Mouse (Mus musculus) layer of hippocampus, adult 9-11 months (tissue): ENCODE measurements around the gene Alyref.
"Not testable (repeated sequence)": the region's sequence is repeated elsewhere in the genome, so short reads cannot be mapped to it uniquely, and the experiment has no call there.

Source experiments
- DNase-seq: peaks from one replicate; pipeline ENCODE4 v3.0.0; 2022

Alyref gene

GRCm38 (mm10) chr11:120572752-120573584 lies 25.2 kb downstream of the Alyref start, which contains the start of gene P4hb:
Gene P4hb, minus strand, starts transcription at chr11:120573253.
- DNase-seq, result peak; percentile 100

GRCm38 (mm10) chr11:120572417-120572751 lies 25.8 kb downstream of the Alyref start:
- DNase-seq, result no peak

DNA sequence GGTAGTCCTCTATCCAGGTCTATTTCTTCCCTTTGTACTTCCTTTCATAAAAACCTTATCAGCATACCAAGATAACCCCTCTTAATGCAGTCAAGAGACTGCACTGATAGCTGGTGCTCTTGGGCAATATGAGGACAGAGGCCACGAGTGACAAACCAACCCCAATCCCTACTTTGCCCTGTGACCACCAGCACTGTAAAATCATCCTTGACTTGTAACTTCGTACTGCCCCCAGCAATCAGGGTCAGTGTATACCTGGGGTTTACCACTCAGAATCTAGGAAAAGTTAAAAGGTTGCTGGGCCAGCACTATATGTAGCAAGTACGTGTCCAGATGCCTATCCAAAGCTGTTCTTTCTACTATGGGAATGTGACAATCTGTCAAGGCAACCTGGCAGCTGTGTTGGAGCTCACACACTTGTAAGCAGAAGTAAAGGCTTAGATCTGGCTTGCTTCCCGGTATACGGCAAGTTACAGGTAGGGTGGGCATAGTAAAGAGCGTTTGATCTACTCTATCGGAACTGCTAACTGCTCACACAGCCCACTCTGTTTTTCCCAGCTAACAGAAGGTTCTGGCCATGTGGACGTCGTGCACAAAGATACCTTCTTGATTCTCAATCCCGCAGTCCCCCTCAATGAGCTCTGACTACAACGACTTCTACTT lies 26.3 kb downstream of the Alyref start:
- peak; percentile 21 for DNase-seq

DNA sequence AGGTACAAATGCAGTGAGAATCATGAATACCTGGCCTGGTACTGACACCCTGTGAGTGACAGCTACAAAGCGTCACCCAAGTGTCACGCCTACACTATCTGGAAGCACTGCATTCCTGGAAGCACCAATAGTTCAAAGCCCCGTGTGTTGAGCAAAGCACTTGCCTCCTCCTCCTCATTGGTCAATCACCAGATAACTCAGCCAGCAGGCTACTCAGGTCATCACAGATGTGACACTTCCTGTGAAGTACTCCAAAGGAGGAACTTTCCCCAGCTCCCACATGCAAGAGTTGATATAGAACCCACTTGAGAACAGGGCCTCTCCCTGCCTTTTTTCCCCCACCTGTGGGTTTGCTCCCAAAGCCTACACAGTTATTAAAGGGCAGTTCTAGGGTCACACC lies 27.0 kb downstream of the Alyref start:
- no peak for DNase-seq

DNA sequence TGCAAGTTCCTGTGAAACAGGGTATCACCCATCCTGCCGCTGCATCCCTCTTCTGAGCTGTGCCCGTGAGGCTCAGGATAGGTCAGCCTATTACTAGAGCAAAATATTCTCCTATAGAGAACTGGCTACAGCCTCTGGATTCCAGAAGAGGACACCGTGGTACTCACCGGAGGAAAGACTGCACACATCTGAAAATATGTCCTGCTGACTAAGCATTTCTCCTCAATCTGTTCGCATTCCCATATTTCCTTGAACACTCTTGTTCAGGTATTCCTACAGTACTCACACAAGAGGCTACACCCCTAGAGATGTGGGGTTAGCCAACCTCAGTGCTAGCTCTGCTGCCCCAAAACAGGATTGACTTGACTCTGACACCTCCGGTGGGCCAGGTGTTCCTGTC lies 29.8 kb downstream of the Alyref start:
- DNase-seq, result no peak

- no peak for DNase-seq
Observed at GRCm38 (mm10) chr11:120565114-120565513, 33.1 kb downstream of the Alyref start.

DNA sequence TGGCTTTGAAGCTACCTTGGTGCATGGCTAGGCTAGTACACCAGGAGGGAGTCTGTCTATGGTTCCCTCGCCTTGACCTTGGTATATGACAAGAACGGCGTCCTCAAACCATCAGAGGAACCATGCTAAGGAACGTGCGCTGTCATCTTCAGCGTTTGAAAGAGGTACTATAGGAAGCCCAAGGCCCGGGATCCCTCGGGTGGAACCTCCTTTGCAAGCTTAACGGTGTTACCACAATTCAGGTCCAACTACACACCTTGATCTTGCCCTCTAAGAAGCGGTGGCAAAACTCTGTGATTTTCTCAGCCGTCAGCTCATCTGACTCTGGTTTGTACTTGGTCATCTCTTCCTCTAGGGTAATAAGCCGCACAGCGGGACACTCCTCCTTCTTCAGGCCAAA lies 35.2 kb downstream of the Alyref start:
- DNase-seq, result no peak

GRCm38 (mm10) chr11:120560952-120561728 lies 37.0 kb downstream of the Alyref start:
- no peak for DNase-seq

GRCm38 (mm10) chr11:120558843-120559242 lies 39.3 kb downstream of the Alyref start:
- not testable (repeated sequence) for DNase-seq

DNA sequence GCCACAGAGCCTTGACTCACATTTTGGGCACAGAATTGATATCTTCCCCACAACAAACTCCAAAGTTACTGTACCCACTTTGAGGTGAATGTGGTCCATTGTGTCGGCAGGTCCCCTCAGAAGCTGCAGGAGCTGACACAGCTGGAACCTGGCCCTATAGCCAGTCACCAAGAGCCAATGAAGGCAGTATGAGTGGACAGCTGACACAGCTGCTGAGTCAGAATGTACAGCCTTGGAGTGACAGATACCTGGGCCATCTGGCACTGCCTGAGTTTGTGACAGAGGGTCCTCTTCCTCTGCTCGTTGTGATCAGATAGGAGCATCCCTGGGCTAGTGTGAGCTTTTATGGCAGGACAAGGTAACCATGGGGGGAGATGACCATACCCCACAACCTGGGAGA lies 42.9 kb downstream of the Alyref start:
- DNase-seq, result no peak

DNA sequence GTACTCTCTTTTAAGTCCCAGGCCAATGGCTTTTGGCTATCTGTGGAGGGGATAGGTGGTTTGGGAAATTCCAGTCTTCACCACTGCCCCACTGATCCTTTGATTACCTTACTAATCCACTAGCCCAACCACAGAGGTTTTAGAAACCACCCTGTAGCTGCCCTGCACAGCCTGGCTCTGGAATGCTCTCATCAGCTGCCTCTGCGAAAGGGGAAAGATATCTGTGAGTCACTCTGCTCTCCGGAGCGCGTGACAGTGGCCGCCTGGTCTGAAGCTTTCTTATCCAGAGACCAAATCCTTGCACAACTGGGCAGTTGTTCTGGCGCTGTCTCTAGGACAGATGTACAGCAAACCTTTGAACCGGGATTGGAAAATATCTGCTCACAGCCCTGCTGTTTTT lies 43.3 kb downstream of the Alyref start:
- no peak for DNase-seq

- no peak for DNase-seq
Observed at GRCm38 (mm10) chr11:120552736-120553135, 45.4 kb downstream of the Alyref start.

GRCm38 (mm10) chr11:120550810-120551440 lies 47.2 kb downstream of the Alyref start, which contains the start of gene Ppp1r27:
Gene Ppp1r27, minus strand, starts transcription at chr11:120551132.
- no peak for DNase-seq

DNA sequence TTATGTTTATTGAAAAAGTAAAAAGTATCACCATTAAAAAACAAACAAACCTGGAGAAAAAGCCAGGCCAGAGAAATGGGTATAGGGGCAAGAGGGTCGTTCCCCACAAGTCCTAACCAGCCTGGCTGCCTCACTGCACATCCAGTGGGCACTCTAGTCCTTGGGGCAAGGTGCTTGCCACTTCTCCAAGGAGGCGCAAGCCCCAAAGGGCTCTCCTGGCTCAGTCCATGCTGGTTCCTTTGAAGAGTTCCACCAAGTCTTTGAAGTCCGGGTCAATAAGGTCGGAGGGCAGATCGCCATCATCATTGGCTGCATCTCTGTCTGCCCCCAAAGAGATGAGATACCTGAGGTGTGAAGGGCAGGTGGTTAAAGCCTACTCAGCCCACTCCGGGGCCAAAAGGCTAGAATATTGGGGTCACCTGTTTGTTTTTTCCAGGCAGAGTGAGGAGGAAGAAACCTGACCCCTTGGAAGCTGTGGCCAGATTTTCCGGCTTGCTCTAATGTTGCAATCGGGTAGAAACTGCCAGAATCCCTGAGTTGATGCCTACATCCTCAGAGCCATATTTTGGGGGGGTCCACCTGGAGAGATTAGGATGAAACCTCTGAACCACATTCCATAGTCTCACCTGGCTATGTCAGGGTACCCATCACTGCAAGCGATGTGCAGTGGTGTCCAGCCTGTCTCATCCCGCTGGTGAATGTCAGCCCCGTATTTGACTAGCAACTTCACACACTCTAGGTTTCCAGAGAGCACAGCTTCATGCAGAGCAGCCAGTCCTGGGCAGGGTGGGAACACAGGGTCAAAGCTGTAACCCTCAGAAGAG lies 48.0 kb downstream of the Alyref start:
- no peak for DNase-seq

DNA sequence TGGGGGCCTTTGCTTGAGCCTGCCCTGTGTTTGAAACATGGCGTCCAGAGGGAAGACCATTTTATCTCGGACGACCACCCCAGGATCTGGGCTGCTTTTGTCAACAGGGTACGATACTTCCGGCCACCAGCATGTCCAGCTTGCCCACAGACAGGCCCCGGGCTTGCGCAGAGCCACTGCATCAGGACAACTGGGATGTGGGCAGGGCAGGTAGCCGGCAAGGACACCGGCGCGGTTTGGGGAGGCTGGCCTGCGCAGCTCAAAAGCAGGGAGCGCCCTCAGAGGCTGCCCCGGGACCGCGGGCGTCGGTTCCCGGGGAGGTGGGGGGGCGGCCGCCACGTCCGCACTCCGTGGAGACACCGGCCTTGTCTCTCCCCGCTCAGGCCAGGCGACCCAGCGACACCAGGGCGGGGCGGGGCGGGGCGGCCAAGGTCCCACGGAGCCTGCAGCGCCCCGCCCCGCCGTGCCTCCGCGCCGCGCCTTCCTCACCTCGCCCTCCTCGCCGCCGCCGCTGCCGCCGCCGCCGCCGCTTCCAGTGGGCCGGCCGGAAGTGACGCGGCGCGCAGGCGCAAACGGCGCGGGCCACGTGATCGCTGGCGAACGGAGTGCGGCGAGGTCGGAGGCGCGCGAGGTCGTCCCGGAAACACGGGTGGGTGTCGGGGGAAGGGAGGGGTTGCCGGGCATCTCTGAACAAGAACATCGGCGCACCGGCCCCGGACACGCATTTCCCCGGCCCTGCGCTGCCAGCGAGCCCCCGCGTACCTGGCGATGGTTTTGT lies 48.8 kb downstream of the Alyref start, which contains the start of gene Mcrip1:
Gene Mcrip1, minus strand, starts transcription at position 560 of the 778 bp plus-strand sequence.
- peak; percentile 92 for DNase-seq

DNA sequence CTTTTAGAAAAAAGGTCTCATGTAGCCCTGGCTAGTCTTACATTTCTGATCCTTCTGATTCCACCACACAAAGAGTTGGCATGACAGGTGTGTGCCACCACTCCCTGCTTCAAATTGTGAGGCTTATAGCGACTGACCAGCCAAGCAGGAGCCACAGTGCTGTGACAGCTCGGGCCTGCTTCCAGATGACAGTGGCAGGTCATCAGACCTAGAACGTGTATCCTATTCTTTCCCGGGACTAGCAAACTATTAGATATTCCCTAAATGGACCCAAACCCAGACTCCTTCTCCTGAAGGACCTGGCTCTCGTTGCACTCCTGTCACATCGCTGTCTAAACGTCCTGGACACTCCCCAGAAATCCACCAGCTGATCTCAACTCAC lies 49.4 kb downstream of the Alyref start:
- no peak for DNase-seq

- no peak for DNase-seq
Observed at GRCm38 (mm10) chr11:120548214-120548613, 50.0 kb downstream of the Alyref start.

DNA sequence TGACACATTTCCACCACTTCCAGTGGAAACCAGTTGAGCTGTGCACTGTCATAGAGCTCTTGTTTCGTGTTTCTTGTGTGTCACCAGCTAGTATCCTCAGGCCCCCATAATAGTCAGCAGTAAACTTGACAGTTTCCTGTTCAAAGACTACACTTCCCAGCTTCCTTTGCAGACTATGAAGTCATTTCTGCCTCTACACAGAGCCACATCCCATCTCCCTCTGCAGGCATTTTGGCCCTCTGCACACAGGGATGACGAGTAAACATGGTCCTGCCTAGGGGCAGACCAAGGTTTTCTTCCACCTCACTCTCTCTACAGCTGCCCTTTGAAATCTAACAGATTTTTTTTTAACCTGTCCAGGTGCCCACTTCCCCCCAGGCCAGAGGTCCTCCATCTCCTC lies 50.7 kb downstream of the Alyref start:
- DNase-seq, result no peak

- no peak for DNase-seq
Observed at GRCm38 (mm10) chr11:120545964-120546363, 52.2 kb downstream of the Alyref start.

GRCm38 (mm10) chr11:120542376-120542775 lies 55.8 kb downstream of the Alyref start:
- DNase-seq, result no peak
